Mouse (Mus musculus): Measurements from ENCODE around the gene Usp34.
A peak's percentile ranks its signal among the peaks of the same experiment; 100 is the strongest.
"Not testable (repeated sequence)": the region's sequence is repeated elsewhere in the genome, so short reads cannot be mapped to it uniquely, and the experiment has no call there.

Gene Usp34

DNA sequence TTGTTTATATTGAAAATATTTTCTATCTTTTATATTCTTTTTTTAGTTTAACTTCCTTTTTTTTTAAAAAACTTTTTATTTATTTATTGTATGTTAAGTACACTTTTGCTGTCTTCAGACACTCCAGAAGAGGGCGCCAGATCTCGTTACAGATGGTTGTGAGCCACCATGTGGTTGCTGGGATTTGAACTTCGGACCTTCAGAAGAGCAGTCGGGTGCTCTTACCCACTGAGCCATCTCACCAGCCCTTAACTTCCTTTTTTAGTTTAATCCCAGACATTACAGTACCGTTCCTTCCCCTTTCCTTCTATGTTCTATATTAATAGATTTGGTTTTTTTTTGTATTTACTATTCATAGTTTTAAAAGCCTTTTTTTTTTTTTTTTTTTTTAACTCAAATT, 50.5 kb downstream of the Usp34 start:
- DNase-seq (ENCODE audit: low spot score in 2 of 2): not testable (repeated sequence)

DNA sequence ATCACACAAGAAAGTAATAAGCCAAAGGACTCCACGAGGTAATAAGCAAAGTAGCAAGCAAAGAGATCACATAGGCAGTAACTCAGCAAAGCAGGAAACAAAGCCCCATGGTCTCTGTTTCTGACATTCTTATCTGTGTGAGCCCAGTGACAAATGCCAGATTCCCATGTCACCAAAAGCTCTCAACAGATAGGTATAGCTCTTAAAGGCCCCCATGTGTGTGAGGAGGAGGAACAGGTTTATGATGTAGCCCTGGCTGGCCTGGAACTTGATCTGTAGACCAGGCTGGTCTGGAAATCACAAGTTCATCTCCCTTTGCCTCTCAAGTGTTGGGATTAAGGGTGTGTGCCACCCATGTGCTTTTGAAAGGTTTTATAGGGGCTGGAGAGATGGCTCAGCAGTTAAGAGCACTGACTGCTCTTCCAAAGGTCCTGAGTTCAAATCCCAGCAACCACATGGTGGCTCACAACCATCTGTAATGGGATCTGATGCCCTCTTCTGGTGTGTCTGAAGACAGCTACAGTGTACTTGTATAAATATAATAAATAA, 53.1 kb downstream of the Usp34 start:
- not testable (repeated sequence) for DNase-seq (ENCODE audit: low spot score in 2 of 2)

DNA sequence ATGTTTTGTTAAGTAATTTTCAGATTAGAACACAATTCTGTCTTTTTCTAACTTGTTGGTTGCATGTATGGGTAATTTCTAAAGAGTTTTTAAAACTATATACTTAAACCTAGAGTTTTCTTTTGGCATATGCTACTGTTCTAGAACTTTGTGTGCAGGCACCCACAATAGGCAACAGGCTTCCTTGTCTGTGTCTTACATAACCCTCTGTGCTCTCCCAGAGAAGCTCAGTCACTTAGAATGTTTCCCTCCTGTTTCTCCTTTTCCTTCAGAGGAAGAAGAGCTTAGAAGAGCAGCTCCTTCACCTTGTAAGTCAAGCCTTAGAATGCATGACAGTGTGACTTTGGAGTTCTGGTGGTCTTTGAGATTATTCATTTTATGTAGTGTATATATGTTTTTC, 55.6 kb downstream of the Usp34 start:
- DNase-seq (ENCODE audit: low spot score in 2 of 2): no peak

DNA sequence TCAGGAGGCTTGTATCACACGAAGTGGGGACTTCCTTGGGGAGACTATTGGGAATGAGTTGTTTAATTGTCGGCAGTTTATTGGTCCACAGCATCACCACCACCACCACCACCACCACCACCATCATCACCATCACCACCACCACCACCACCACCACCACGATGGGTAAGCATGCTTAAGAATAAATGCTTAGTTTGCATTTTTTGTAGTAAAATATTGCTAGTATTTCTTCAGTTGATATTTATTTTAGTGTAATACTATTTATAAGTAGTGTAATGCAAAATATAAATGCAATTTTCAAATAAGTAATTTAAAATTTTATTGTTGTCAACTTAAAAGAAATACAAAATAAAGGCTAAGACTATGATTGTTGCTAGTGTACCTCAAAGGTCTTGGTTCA, 57.7 kb downstream of the Usp34 start:
- DNase-seq (ENCODE audit: low spot score in 2 of 2): no peak

DNA sequence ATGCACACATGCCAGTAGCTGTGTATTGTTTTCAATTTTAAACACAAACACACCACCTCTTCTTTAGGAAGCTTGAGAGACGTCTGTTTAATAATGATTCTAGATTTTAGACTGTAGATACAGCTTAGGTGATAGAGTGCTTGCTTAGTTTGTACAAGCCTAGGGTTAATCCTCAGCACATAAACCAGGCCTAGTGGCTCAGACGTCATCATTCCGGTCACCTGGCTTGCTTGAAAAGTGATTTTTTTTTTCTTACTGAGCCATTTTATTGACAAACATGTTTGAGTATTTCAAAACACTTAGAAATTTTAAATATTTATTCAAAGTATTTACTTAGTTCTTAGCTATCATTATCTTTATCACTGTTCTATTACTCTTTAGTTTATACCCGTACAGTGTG, 65.3 kb downstream of the Usp34 start:
- DNase-seq (ENCODE audit: low spot score in 2 of 2): no peak

DNA sequence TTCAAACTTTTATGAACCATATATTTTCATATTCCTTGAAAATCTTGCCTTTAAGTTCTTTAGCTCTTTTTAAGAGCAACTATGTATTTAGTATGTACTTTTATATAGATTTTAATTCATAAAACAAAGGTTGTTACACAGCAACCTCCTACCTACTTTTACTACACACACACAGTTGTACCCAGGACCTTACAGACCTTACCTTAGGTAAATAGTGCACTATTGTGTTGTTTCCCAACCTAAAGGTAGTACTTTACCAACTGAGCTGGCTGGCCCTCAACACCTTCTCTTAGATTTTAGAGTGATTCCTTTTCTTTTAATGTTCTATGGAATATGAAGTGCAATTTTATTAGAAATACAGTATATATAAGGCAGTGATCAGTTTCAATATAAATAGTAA, 65.8 kb downstream of the Usp34 start:
- DNase-seq (ENCODE audit: low spot score in 2 of 2): no peak

DNA sequence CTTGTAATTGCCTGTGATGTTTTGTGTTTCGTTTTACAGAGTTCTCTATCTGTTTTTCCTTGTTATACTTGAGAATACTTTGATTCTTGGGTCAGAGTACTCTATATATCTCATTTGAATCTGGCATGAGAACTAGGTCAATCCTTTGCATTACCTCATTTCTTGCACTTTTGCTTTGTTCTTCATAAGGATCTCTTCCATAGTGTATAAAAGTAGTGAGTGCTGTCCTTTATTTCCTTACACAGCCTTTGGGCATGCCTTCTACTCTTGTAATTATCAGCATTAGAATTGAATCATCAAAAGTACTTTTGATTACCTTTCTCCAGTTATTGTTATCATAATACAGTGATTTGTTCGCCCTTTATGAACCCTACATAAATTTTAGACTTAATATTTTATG, 73.4 kb downstream of the Usp34 start:
- DNase-seq (ENCODE audit: low spot score in 2 of 2): no peak

DNA sequence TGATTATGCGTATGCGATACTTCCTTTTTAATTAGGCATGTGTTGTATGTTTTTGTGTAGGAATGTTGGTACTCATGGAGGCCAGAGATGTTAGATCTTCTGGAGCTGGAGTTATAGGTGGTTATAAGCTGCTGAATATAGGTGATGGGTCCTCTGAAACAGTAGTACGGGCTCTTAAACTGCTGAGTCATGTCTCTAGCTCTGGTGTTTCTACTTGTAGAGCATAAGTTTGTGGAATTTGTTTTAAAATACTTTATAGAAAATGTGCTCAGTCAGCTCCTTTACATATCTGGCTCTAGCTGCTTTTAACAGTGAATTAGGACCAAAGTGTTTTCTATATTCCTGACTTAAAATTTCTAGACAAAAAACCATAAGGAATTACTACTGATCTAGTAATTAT, 73.9 kb downstream of the Usp34 start:
- no peak for DNase-seq (ENCODE audit: low spot score in 2 of 2)

DNA sequence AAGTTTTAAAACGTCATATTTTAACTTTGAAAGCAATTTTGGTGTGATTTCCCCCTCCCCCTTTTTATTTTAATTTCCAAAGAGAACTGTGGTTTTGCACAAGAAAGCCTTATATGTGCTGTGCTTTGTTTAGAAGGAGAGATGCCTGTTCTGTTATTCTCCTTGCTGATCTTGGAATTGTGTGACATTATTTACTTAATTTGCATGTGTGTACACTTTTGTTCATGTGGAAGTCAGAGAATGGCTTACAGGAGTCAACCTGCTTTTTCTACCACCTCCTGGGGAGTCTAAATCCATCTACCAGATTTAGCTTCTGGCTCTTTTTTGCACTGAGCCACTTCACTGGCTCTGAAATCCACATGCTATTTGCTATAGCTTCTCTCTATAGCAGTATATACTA, 76.1 kb downstream of the Usp34 start:
- no peak for DNase-seq (ENCODE audit: low spot score in 2 of 2)

DNA sequence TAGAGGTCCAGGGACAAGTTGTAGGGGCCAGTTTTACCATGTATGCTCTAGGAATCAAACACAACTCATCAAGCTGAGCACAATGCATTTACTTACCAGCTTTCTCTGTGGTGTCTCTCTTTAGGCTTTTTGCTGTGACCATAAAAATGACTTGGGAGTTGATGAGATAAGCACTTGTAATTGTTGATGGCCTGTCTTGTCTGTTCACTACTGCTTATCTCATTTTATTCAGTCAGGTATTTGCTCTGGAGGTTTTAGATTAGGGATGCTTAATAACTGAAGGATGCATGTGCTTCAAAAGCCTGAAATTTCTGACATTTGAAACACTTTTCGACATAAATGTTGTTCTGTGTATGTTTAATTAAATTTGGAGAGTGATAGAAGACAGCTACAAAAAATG, 83.0 kb downstream of the Usp34 start:
- DNase-seq (ENCODE audit: low spot score in 2 of 2): no peak

DNA sequence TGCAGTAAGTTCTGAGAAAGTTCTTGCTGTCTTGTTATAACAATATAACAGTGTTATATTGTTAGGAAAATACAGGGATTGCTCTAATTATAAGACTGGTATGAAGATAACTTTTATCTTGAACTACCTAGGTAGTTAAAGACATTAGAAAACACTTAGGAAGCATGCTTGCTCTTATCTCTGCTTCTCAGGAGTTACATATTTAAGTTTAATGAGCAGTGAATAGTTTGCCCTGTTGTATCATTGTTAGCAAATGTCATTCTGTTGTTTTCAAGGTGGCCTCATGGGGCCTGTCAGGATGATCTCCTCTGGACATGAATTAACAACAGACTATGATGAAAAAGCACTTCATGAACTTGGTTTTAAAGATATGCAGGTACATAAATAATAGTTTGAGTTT, 85.9 kb downstream of the Usp34 start:
- DNase-seq (ENCODE audit: low spot score in 2 of 2): no peak

DNA sequence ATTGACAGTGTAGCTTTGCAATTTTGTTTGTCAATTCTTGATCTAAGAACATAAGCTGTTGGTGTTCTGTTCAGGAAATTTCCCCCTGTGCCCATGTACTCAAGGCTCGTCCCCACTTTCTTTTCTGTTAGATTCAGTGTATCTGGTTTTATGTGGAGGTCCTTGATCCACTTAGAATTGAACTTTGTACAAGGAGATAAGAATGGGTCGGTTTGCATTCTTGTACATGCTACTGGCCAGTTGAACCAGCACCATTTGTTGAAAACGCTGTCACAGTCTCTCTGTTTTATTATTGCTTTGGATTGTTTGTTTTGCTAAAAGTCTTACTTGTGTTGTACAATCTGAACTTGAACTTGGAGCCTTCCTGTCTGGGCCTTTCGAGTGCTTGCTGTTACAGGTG, 89.9 kb downstream of the Usp34 start:
- no peak for DNase-seq (ENCODE audit: low spot score in 2 of 2)

DNA sequence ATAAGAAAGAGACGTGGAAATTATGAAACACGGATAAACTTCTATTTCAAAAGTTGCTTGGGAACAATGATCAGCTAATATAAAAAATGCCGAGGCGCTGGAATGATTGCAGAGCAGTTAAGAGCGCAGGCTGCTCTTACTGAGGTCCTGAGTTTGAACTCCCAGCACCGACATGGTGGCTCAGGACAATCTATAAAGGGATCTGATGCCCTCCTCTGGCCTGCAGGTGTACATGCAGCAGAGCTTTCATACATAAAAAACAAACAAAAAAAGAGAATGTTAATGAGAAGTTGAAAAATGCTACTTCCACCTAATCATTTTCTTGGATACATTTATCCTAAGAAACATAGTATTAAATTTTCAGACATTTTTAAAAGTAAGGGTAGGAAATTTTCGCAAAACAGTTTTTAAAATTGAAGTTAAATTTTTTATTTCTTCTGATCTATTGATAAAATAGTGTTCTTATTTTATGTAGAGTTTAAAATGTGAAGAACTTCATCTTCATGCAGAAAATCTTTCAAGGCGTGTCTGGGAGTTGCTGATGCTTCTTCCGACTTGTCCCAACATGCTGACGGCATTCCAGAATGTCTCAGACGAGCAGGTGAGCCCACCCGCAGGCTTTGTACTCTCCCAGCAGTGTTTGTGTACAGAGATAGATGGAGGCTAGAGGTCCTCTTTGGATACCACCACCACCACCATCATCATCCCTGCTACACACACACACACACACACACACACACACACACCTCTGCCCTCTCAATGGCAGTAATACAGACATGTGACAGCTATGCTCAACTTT, 94.5 kb downstream of the Usp34 start:
- DNase-seq (ENCODE audit: low spot score in 2 of 2): no peak

DNA sequence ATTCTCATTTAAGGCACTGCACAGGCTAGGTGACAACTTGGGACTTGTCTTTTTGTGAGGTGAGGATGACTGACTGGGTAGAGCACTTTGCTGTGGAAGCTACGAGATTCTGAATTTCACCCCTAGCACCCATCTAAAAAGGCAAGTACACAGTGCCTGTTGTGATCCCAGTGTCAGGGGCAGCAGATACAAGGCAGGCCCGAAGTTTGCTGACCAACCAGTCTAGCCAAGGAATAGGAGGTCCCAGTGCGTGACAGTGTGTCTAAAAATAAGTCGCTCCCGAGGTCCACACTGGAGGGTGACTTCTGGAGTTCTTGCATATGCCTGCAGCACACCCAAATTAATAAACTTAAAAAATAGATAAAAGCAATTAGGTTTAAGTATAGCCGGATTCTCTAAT, 121.6 kb downstream of the Usp34 start:
- no peak for DNase-seq (ENCODE audit: low spot score in 2 of 2)

DNA sequence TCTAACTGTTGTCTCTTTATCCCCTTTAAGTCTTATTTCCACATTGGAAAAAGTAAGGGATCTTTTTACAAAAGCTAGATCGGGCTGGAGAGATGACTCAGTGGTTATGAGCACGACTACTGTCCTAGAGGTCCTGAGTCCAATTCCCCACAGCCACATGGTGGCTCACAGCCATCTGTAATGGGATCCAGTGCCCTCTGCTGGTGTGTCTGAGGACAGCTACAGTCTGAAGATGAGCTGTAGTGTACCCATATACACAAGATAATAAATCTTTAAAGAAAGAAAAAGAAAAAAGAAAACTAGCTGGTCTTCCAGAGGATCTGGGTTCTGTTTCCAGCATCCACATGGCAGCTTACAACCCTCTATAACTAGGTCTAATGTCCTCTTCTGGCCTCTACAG, 123.3 kb downstream of the Usp34 start:
- no peak for DNase-seq (ENCODE audit: low spot score in 2 of 2)

DNA sequence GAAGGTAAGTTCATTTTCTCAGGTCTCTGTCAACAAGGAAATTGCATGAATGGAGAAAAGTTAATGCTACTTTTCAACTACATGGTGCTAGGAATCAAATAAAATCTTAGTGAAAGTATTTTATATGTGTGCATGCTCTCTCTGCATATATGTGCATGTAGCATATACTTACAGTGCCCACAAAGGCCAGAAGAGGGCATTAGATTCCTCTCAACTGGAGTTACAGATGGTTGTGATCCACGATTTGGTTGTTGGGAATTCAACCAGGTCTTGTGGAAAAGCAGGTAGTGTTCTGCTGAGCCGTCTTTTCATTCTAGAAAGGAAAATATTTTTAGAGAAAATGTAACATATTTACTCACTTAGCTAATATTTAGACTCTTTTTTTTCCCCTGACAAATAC, 129.4 kb downstream of the Usp34 start:
- no peak for DNase-seq (ENCODE audit: low spot score in 2 of 2)

DNA sequence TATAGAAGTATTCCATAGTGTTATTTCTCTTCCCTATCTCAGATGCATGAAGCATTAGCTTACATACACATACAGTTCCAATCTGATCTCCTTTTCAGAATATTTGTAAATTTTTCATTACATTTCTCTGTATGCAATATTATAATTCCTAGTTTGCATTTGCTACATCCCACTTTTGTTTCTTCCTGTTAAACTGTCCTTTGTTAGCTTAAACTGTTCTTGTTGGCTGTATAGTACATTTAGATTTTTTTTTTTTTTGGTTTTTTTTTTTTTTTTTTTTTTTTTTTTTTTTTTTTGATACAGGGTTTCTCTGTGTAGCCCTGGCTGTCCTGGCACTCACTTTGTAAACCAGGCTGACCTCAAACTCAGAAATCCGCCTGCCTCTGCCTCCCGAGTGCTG, 159.2 kb downstream of the Usp34 start:
- not testable (repeated sequence) for DNase-seq (ENCODE audit: low spot score in 2 of 2)

DNA sequence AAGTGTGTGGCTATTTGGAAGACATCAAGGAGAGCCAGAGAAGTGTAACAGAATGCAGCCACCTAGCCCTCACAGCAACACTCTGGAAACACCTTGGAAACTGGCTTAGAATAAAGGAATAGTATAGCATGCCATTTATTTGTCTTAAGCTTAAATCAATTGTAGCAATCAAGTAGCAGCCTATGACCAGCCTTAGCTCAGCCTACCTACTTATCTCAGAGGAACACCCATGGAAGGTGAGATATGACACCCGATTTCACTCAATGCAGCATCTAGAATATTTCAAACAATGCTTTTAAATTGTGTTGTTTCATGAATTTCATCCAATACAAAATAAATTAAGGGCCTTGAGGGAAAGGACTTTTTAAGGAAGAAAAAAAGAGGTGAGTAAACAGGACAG, 183.3 kb downstream of the Usp34 start:
- DNase-seq (ENCODE audit: low spot score in 2 of 2): no peak

DNA sequence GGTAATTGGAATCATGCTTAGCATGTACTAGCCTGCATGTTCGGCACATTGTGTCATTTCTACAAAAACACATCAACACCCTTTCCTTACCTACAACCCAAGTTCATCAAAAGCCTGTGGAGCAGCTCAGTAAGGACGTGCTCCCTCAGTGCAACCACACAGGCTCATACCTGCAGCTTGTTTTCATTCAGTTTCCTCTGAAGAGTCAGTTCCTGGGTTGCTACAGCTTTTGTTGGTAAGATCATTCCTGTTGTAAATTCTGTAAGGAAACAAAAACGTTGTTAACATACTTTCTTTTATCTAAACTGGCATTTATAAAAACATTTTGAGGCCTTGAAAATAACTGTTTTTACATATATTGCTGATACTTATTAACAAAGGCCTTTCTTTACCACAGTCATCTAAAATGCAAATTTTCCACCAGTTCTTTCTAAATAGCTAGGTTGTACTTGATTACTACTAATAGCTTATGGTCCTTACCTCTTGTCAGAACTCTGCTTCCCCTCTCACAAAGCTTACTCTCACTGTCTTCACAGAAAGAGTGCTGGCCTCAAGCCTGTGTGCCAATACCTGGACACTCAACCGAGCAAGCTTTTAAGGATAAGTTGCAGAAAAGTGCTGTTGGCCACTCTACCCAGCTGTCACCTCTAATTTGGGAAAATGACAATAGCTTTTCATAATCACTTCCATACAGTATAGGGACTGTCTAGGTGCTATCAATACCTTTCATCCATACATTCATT, 185.5 kb downstream of the Usp34 start:
- DNase-seq (ENCODE audit: low spot score in 2 of 2): no peak

DNA sequence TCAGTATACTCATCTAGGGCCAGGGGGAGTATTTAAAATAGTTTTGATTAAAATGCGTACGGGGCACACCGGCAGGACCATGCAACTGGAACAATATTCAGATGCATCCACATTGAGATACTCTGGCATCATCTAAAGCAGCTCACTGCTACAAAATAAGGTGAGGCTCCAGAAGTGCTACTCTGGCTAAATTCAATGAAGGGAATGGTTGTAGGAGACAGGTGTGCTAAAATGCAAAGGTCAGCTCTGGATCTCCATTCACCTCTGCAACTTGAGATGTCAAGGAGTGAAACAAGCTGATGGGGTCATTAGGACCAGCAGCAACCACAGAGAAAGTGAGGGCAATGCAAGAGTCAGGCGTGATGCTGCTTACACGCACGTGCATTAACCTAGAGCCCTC, 188.5 kb downstream of the Usp34 start:
- DNase-seq (ENCODE audit: low spot score in 2 of 2): no peak

DNA sequence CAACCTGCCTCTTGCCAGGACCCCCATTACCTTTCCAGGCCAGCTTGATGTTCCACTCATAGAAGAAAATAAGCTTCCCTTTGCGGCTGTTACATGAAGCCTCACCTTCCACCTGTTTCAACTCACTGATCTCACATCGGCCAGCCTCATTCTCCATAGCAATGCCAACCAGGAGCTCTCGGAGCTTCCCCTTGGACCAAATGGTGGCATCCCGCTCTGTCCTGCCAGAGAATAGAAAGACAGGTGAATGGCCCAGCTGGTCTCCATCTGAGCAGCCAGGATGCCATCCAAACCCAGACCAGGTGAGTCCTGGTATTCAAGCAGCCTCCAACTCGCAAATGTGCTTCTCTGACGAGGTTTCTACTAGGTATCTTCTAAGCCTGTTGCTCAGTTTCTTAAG, 190.0 kb downstream of the Usp34 start:
- DNase-seq (ENCODE audit: low spot score in 2 of 2): peak in 1 of 2 experiments; percentile 13

DNA sequence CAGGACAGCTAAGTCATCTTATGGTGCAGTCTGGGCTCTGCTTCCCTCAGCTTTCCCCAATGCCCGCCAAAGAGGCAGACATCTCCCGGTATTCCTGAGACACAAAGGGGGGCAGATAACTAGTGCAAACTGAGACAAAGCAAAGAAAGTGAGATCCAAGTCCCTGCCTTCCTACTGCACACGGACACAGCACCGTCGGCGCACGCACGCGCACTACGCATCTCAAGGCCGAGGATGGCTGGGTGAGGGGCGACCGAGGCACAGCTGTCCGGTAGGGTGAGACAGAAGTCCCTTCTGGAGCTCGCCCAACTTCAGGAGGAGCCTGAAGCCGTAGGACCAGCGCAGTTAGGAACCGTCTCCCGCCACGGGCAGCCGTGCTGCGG, 190.6 kb downstream of the Usp34 start:
- peak in 1 of 2 experiments; percentile 74 for DNase-seq (ENCODE audit: low spot score in 2 of 2)
